Mouse (Mus musculus) lung, adult 2 months (tissue): ENCODE data around the gene Phc3. TPM values are rescaled to one million over a fixed set of nuclear protein-coding genes. Genes with fewer than 3 reads are reported as not detected.
"Not testable (repeated sequence)": the region's sequence is repeated elsewhere in the genome, so short reads cannot be mapped to it uniquely, and the experiment has no call there.

Source experiments
- DNase-seq: peaks from one replicate; pipeline ENCODE4 v3.0.0; 2022
- H3K4me1 ChIP-seq: fragments of 200-500 bp; 2 replicates; pipeline ENCODE4 v1.6.1; 2011; ENCODE audit warnings: low read length; ENCODE audit not compliant: control insufficient read depth, insufficient read depth
- H3K4me3 ChIP-seq: fragments of 200-500 bp; replicated peaks from 2 replicates; pipeline ENCODE3; 2011; ENCODE audit warnings: low read depth, mild to moderate bottlenecking, control low read depth, low read length; ENCODE audit errors: extremely low read depth
- CTCF ChIP-seq: fragments of 200-500 bp; IDR thresholded peaks from 2 replicates; pipeline ENCODE4 v1.5.1; 2011; ENCODE audit warnings: mild to moderate bottlenecking, low read length, control low read depth; ENCODE audit not compliant: insufficient read depth
- POLR2A ChIP-seq: fragments of 200-500 bp; IDR thresholded peaks from 2 replicates; pipeline ENCODE4 v1.6.1; 2011; ENCODE audit warnings: low read depth, mild to moderate bottlenecking, control low read depth, low read length, borderline replicate concordance; ENCODE audit errors: extremely low read depth
- WGBS: fragments of 180-500 bp; shearing (Covaris S2); methylation state at CpG from one replicate; pipeline ENCODE4 v1.1.7; 2018; 5-methylcytosine and 5-hydroxymethylcytosine counted together
- polyA plus RNA-seq: library from polyadenylated mRNA; depleted of rRNA; stranded (reverse); fragments of >200 nt; gene quantifications from 2 replicates; pipeline ENCODE4 v1.2.3, GENCODE M21; 2012

The Phc3 gene
- polyA plus RNA-seq, 1 experiment, result 33.7 TPM

DNA sequence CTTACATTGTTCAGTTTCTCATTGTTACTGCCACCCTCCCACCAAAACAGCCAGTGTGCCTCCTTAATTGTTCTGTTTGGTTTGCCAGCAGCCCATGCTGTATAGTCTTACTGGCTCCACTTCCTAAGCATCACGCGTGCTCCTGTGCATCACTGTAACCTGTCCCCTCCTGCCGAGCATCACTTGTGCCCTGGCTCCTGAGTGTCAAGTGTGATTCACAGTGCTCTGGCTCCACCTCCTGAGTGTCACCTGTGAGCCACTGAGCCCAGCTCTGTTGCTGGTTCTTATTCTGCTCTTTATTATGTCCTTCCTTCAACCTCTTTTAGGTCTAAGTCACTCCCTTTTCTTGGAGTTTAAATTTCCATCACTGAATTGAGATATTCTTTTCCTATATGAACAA, 81.8 kb downstream of the Phc3 start:
- Histone ChIP-seq H3K4me3 (no peak overlapping the region), H3K4me1 (no peaks in the 10 kb centered on the region)
- TF ChIP-seq CTCF, result no peak
- no peak for TF ChIP-seq POLR2A
- no peak for DNase-seq
- 80% methylated on average over 3 of the region's 3 CpGs for WGBS

GRCm38 (mm10) chr3:30876709-30877108, 92.5 kb downstream of the Phc3 start:
- Histone ChIP-seq H3K4me3 (no peak overlapping the region), H3K4me1 (no peaks in the 10 kb centered on the region)
- WGBS, result 67% methylated on average over 6 of the region's 6 CpGs
- no peak for DNase-seq
- TF ChIP-seq POLR2A (no peak), CTCF (no peak)

DNA sequence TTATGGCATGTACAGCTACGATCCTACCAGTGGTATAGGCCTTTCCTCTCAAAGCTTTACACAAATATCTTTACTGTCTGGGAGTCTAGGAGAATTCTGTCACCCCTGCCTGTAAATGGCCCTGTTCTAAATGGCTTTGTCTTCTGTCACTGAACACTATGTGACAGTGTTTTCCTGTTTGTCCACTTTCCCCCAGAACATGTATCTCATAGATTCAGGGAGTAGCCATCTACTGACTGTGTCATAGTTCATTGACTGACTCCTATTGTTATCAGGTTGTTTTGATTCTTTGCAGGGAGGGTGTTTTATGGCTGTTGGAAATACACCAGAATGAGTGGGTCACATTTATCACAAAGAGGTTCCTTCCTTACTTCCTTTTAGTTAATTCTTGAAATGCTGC, 99.2 kb downstream of the Phc3 start:
- H3K4me1 ChIP-seq, result no peaks in the 10 kb centered on the region
- DNase-seq, result no peak
- no peak overlapping the region for H3K4me3 ChIP-seq
- 80% methylated on average over 1 of the region's 1 CpGs for WGBS
- TF ChIP-seq POLR2A (no peak), CTCF (no peak)

GRCm38 (mm10) chr3:30868625-30869024, 100.6 kb downstream of the Phc3 start:
- DNase-seq, result no peak
- H3K4me1 ChIP-seq, result no peaks in the 10 kb centered on the region
- no peak for TF ChIP-seq POLR2A
- TF ChIP-seq CTCF, result no peak
- 83% methylated on average over 5 of the region's 5 CpGs for WGBS
- no peak overlapping the region for H3K4me3 ChIP-seq

DNA sequence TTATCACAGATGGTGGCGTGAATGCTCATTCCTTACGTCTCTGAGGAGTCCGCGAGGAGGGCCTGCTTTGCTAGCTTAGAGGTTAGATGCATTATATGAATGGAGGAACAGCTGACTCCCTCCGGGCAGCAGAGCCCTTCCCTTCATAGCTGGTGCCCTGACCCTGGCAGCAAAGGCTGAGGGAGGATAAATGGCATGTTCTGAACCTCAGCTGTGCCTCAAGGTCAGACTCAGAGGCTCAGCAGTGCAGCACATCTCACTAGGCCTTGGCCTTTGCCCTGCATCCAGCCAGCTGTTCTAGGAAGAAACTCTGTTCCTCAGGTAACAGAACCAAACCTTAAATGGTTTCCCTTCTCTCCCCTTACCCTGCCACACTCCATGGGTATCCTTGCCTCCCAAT, 101.0 kb downstream of the Phc3 start:
- 75% methylated on average over 5 of the region's 5 CpGs for WGBS
- no peak for DNase-seq
- H3K4me1 ChIP-seq, result no peaks in the 10 kb centered on the region
- no peak overlapping the region for H3K4me3 ChIP-seq
- TF ChIP-seq POLR2A (no peak), CTCF (no peak)

- DNase-seq, result no peak
- TF ChIP-seq POLR2A, result no peak
- TF ChIP-seq CTCF, result no peak
- H3K4me3 ChIP-seq, result no peak overlapping the region
- WGBS, result 58% methylated on average over 1 of the region's 1 CpGs
- no peaks in the 10 kb centered on the region for H3K4me1 ChIP-seq
Observed at GRCm38 (mm10) chr3:30864640-30865039, 104.6 kb downstream of the Phc3 start.

DNA sequence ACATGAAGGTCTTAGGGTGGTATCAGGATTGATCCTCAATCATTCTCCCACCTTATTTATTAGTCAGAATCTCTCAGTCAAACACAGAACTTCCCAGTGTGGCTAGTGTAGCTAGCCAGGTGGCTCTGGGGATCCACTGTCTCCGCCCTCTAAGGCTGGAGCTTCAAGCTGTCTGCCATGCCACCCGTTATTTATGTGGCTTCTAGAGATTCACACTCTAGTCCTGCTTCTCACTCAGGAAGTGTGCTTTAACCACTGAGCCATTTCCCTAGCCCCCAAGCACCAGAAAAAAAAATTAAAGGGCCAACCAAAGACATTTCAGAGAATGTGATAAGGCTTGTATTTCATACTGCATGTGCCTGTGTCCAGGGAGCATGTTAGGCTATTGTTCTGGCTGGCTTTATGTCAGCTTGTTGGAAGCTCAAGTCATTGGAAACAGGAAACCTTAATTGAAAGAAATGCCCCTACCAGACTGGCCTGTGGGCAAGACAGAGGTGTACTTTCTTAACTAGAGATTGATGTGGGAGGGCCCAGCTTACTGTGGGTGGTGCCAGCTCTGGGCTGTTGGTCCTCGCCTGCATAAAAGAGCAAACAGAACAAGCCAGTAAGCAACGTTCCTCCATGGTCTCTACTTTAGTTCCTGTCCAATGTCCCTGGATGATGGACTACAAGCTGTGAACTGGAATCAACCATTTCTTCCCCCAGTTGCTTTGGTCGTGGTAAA, 105.3 kb downstream of the Phc3 start:
- 52% methylated on average over 5 of the region's 5 CpGs for WGBS
- no peak for DNase-seq
- Histone ChIP-seq H3K4me1 (no peaks in the 10 kb centered on the region), H3K4me3 (no peak overlapping the region)
- TF ChIP-seq CTCF, result no peak
- no peak for TF ChIP-seq POLR2A

DNA sequence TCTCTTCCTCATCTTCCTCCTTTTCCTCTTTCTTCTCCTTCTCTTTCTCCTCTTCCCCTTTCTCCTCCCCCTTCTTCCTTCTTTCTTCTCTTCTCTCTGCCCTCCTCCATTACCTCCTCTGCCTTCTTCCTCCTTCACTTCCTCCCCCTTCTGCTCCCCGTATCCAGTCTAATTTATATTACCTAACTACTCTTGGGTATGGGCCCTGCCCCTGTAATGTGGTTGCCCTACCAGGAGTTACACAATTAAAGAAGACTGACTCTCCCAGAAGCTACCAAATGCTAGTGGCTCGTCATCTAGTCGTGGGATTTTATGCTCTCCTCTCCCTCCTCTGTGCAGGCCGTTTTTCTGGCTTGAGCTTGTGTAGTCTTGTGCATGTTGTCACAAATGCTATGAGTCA, 108.5 kb downstream of the Phc3 start:
- Histone ChIP-seq H3K4me3 (no peak overlapping the region), H3K4me1 (no peaks in the 10 kb centered on the region)
- DNase-seq, result no peak
- TF ChIP-seq POLR2A (no peak), CTCF (no peak)
- WGBS, result 71% methylated on average over 4 of the region's 4 CpGs

DNA sequence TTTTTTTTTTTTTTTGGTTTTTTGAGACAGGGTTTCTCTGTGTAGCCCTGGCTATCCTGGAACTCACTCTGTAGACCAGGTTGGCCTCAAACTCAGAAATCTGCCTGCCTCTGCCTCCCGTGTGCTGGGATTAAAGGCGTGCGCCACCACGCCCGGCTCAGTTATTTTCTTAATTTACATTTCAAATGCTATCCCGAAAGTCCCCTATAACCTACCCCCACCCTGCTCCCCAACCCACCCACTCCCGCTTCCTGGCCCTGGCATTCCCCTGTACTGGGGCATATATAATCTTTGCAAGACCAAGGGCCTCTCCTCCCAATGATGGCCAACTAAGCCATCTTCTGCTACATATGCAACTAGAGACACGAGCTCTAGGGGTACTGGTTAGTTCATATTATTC, 109.6 kb downstream of the Phc3 start:
- WGBS, result 91% methylated on average over 8 of the region's 8 CpGs
- not testable (repeated sequence) for H3K4me1 ChIP-seq, DNase-seq, H3K4me3 ChIP-seq

- under 1% methylated on average over 75 of the region's 75 CpGs for WGBS
- Histone ChIP-seq H3K4me3 (peak within 1 kb of the TSS; percentile 72), H3K4me1 (no peaks in the 10 kb centered on the region)
- peak; percentile 81 for DNase-seq
- peak; percentile 59 for TF ChIP-seq CTCF
- TF ChIP-seq POLR2A, result peak; percentile 48; the same call in 1 of the 2 replicates
Observed at GRCm38 (mm10) chr3:30855604-30856458, 113.4 kb downstream of the Phc3 start, which contains the start of gene Gpr160. Gene Gpr160 (plus strand): TSS chr3:30855950.
